Mouse (Mus musculus) forebrain, embryonic 16.5 days (tissue): ENCODE data around the gene BC005537. TPM values are rescaled to one million over a fixed set of nuclear protein-coding genes. Genes with fewer than 3 reads are reported as not detected.

Experiments
- ATAC-seq: fragments of 200-750 bp; cut with Nextera tagmentation; 2 replicates; pipeline ENCODE4 v1.8.0; 2017; ENCODE audit warnings: mild to moderate bottlenecking, moderate library complexity
- H3K27ac ChIP-seq: fragments of 300-500 bp; sonication (generic); 2 replicates; pipeline ENCODE4 v1.5.1; 2014; ENCODE audit warnings: low read length, control low read depth
- H3K27me3 ChIP-seq: fragments of 300-500 bp; sonication (generic); replicated peaks from 2 replicates; pipeline ENCODE4 v1.6.1; 2014; ENCODE audit warnings: low read length; ENCODE audit not compliant: control insufficient read depth, insufficient read depth
- H3K36me3 ChIP-seq: fragments of 300-500 bp; sonication (generic); 2 replicates; pipeline ENCODE4 v1.6.1; 2014; ENCODE audit not compliant: control insufficient read depth, insufficient read depth
- H3K4me1 ChIP-seq: fragments of 300-500 bp; sonication (generic); replicated peaks from 2 replicates; pipeline ENCODE4 v1.6.1; 2014; ENCODE audit warnings: low read length; ENCODE audit not compliant: control insufficient read depth, insufficient read depth
- H3K4me2 ChIP-seq: fragments of 300-500 bp; sonication (generic); 2 replicates; pipeline ENCODE4 v1.6.1; 2014; ENCODE audit warnings: mild to moderate bottlenecking, low read length, control low read depth
- H3K4me3 ChIP-seq: fragments of 300-500 bp; sonication (generic); replicated peaks from 2 replicates; pipeline ENCODE4 v1.5.1; 2014; ENCODE audit warnings: mild to moderate bottlenecking, low read length, control low read depth
- H3K9ac ChIP-seq: fragments of 300-500 bp; sonication (generic); replicated peaks from 2 replicates; pipeline ENCODE4 v1.6.1; 2014; ENCODE audit warnings: low read depth, low read length, control low read depth
- H3K9me3 ChIP-seq: fragments of 300-500 bp; sonication (generic); 2 replicates; pipeline ENCODE4 v1.6.1; 2016; ENCODE audit warnings: low read length; ENCODE audit not compliant: control insufficient read depth
- WGBS: fragments of 180-500 bp; shearing (Covaris S2); extraction: QIAGEN DNeasy Blood & Tissue Kit; methylation state at CpG from one replicate; pipeline ENCODE4 v1.1.7; 2014; 5-methylcytosine and 5-hydroxymethylcytosine counted together
- polyA plus RNA-seq: library from polyadenylated mRNA; unstranded; fragments of >200 nt; fragmentation: Nextera tagmentation; extraction: Ambion mirVana; gene quantifications from 2 replicates; pipeline ENCODE4 v1.2.1, GENCODE M21; 2015

Gene BC005537
- polyA plus RNA-seq, 1 experiment from 2014 or later, result 26.8 TPM

DNA sequence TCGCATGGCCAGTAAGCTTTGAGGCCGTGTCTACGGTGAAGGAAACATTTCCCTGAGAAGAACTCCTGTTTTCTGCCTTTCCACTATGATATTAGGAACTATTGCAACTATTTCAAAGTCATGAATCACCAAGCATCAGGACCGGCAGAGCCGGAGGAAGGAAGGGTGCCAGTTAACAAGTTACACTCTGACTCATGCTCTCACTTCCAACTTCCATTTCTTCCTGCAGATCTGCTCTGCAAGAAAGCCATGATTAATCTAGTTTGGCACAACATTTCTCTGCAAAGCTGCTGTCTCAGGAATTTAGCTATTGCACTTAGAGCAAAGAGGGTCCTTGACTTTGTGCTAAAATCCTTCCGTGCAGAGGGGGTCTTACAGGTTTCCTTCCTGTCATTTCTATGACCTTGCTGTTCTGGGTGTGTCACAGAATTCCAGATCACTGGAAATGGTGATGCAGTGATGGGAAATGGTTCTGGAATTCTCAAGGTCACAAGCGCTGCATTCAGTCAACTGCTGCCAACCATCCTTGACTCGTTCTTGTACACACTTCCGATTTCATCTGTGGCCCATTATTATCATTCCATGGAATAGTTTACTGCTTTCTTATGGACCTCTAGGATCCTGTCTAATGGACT lies 8.9 kb upstream of the BC005537 start:
- WGBS, result 90% methylated on average over 9 of the region's 9 CpGs
- H3K9ac ChIP-seq, result no peak overlapping the region
- H3K36me3 ChIP-seq, result no peaks in the 10 kb centered on the region
- no peak for ATAC-seq
- no peaks in the 10 kb centered on the region for H3K27me3 ChIP-seq
- no peaks in the 10 kb centered on the region for H3K9me3 ChIP-seq
- no peak overlapping the region for H3K4me3 ChIP-seq
- no peaks in the 10 kb centered on the region for H3K4me1 ChIP-seq
- H3K4me2 ChIP-seq, result no peak overlapping the region
- H3K27ac ChIP-seq, result no peak overlapping the region

DNA sequence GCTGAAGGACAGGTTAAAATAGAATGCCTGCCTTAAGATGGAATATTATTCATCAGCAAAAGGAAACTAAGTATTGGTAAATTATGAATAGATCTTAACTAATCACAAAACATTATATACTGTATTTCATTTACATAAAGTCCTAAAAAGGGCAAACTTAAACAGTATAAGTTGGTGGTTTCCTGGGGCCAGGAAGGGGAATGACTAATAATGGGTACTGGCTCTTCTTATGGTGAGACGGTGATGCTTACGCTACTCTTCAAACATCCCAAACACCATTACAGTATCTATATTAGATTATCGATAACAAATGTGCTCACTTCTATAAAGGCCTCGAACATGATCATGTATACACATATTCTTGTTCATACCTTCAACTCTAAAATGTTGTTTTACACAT lies 2.8 kb upstream of the BC005537 start:
- WGBS, result 96% methylated on average over 4 of the region's 4 CpGs

GRCm38 (mm10) chr13:24799378-24799777 lies 2.1 kb upstream of the BC005537 start:
- Histone ChIP-seq H3K4me1 (peaks cover 19% of the 10 kb centered on the region), H3K27me3 (no peaks in the 10 kb centered on the region), H3K9me3 (no peaks in the 10 kb centered on the region), H3K4me2 (peak overlapping the region; percentile 94), H3K9ac (no peak overlapping the region; the same call in 1 of the 2 replicates), H3K27ac (no peak overlapping the region), H3K36me3 (no peaks in the 10 kb centered on the region), H3K4me3 (peak overlapping the region; percentile 70; the same call in 1 of the 2 replicates)
- WGBS, result 76% methylated on average over 5 of the region's 5 CpGs
- ATAC-seq, result no peak

More for the DNA sequence above, 2.8 kb upstream of the BC005537 start:
- Histone ChIP-seq H3K36me3 (no peaks in the 10 kb centered on the region), H3K4me2 (no peak overlapping the region), H3K9ac (no peak overlapping the region), H3K4me3 (no peak overlapping the region), H3K27ac (no peak overlapping the region), H3K27me3 (no peaks in the 10 kb centered on the region), H3K9me3 (no peaks in the 10 kb centered on the region), H3K4me1 (peaks cover 15% of the 10 kb centered on the region)
- no peak for ATAC-seq

GRCm38 (mm10) chr13:24799925-24800673 lies 1.4 kb upstream of the BC005537 start:
- peak overlapping the region; percentile 70 for H3K4me3 ChIP-seq
- peak; percentile 52 for ATAC-seq
- under 1% methylated on average over 31 of the region's 31 CpGs for WGBS

GRCm38 (mm10) chr13:24800674-24801307 lies 666 bp upstream of the BC005537 start:
- no peaks in the 10 kb centered on the region for H3K9me3 ChIP-seq
- peak; percentile 96 for ATAC-seq
- no peaks in the 10 kb centered on the region for H3K27me3 ChIP-seq
- H3K4me1 ChIP-seq, result peaks cover 23% of the 10 kb centered on the region
- H3K27ac ChIP-seq, result peak overlapping the region; percentile 99
- 1% methylated on average over 41 of the region's 42 CpGs for whole genome bisulfite sequencing
- 0 out of 2 replicates have a peak, but pooled peaks cover 2% of the 10 kb centered on the region for H3K36me3 ChIP-seq
- H3K4me3 ChIP-seq, result peak overlapping the region; percentile 70
- H3K9ac ChIP-seq, result peak overlapping the region; percentile 83
- H3K4me2 ChIP-seq, result peak overlapping the region; percentile 94

More at GRCm38 (mm10) chr13:24799925-24800673, 1.4 kb upstream of the BC005537 start:
- peak overlapping the region; percentile 71 for H3K9ac ChIP-seq
- H3K9me3 ChIP-seq, result no peaks in the 10 kb centered on the region
- H3K27me3 ChIP-seq, result no peaks in the 10 kb centered on the region
- peak overlapping the region; percentile 89 for H3K27ac ChIP-seq
- H3K4me2 ChIP-seq, result peak overlapping the region; percentile 94
- H3K36me3 ChIP-seq, result no peaks in the 10 kb centered on the region
- H3K4me1 ChIP-seq, result peaks cover 23% of the 10 kb centered on the region

- no peak for ATAC-seq
- peaks cover 23% of the 10 kb centered on the region for H3K4me1 ChIP-seq
- peak overlapping the region; percentile 87 for H3K4me2 ChIP-seq
- peak overlapping the region; percentile 99; the same call in 1 of the 2 replicates for H3K27ac ChIP-seq
- under 1% methylated on average over 26 of the region's 26 CpGs for WGBS
- no peaks in the 10 kb centered on the region for H3K27me3 ChIP-seq
- H3K36me3 ChIP-seq, result peaks cover 3% of the 10 kb centered on the region
- no peaks in the 10 kb centered on the region for H3K9me3 ChIP-seq
- peak overlapping the region; percentile 83 for H3K9ac ChIP-seq
- H3K4me3 ChIP-seq, result peak overlapping the region; percentile 70
Observed at GRCm38 (mm10) chr13:24802131-24802691, 754 bp downstream of the BC005537 start.

DNA sequence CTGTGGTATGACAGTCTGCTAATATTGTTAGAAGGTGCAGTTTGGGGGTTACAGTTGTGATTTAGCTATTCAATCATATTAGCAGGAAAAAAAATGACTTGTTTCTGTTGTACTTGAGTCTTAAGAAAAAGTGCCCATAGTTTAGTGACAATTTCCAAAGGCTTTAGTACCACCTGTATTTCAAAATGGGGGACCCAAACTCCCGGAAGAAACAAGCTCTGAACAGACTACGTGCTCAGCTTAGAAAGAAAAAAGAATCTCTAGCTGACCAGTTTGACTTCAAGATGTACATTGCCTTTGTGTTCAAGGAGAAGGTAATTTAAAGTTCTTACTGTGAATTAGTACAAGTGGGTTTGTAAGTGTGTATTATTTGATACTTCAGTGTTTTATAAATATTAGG lies 1.7 kb downstream of the BC005537 start:
- Histone ChIP-seq H3K9ac (no peak overlapping the region), H3K4me3 (peak overlapping the region; percentile 70), H3K27me3 (no peaks in the 10 kb centered on the region), H3K27ac (no peak overlapping the region), H3K36me3 (peaks cover 10% of the 10 kb centered on the region), H3K4me1 (peaks cover 23% of the 10 kb centered on the region), H3K4me2 (peak overlapping the region; percentile 87), H3K9me3 (no peaks in the 10 kb centered on the region)
- WGBS, result 14% methylated on average over 2 of the region's 2 CpGs
- no peak for ATAC-seq

GRCm38 (mm10) chr13:24806079-24806478 lies 4.6 kb downstream of the BC005537 start:
- no peaks in the 10 kb centered on the region for H3K27me3 ChIP-seq
- H3K36me3 ChIP-seq, result peaks cover 24% of the 10 kb centered on the region
- no peak for ATAC-seq

GRCm38 (mm10) chr13:24812521-24812920 lies 11.1 kb downstream of the BC005537 start:
- no peaks in the 10 kb centered on the region for H3K4me1 ChIP-seq
- ATAC-seq, result no peak
- 93% methylated on average over 2 of the region's 2 CpGs for whole genome bisulfite sequencing
- no peak overlapping the region for H3K4me3 ChIP-seq
- peaks cover 46% of the 10 kb centered on the region for H3K36me3 ChIP-seq
- H3K27ac ChIP-seq, result no peak overlapping the region
- no peak overlapping the region for H3K4me2 ChIP-seq
- no peaks in the 10 kb centered on the region for H3K27me3 ChIP-seq
- no peaks in the 10 kb centered on the region for H3K9me3 ChIP-seq
- no peak overlapping the region for H3K9ac ChIP-seq

More at GRCm38 (mm10) chr13:24806079-24806478, 4.6 kb downstream of the BC005537 start:
- no peak overlapping the region for H3K27ac ChIP-seq
- no peak overlapping the region for H3K4me3 ChIP-seq
- no peak overlapping the region for H3K4me2 ChIP-seq
- no peaks in the 10 kb centered on the region for H3K9me3 ChIP-seq
- peaks cover 18% of the 10 kb centered on the region for H3K4me1 ChIP-seq
- no peak overlapping the region for H3K9ac ChIP-seq
